Mouse (Mus musculus): ENCODE measurements around the gene Cfap298. TPM values are rescaled to one million over a fixed set of nuclear protein-coding genes. Genes with fewer than 3 reads are reported as not detected.

Gene Cfap298
- polyA plus RNA-seq, 1 experiment, result 105 TPM

DNA sequence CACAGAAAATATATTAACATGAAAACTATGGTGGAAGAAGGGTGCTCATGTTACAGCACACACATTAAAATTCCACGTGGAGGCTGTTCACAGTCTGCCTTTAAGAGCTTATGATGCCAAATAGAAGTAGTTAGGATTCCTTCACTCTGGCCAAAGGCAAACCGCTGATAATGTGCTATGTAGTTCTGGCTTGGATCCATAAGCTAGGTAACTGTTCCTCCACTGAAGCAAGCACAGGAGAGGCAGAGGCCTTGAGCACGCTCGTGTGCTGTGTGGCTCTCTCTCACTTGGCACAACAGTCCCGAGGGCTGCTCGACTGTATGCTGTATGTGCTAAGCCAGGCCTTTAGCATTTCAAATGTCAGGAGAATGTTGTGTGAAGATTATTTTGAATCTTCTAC lies 20.6 kb upstream of the Cfap298 start:
- H3K36me3 ChIP-seq (ENCODE audit: control insufficient read depth, insufficient read depth, low read length), result peaks cover 1% of the 10 kb centered on the region; the same call in 1 of the 2 replicates
- H3K4me3 ChIP-seq (ENCODE audit: control insufficient read depth, low read depth, low read length), result no peak overlapping the region
- H3K4me1 ChIP-seq (ENCODE audit: control insufficient read depth, insufficient read depth, low read length), result no peaks in the 10 kb centered on the region
- H3K27ac ChIP-seq (ENCODE audit: control insufficient read depth, insufficient read depth, low read depth, low read length), result no peak overlapping the region
- TF ChIP-seq CTCF (IDR thresholded peaks at IDR 0.05; ENCODE audit: control insufficient read depth, insufficient read depth, insufficient replicate concordance, low read depth, low read length) (no peak), POLR2A (IDR thresholded peaks at IDR 0.05; ENCODE audit: control insufficient read depth, low read depth, low read length) (no peak)
- no peaks in the 10 kb centered on the region for H3K27me3 ChIP-seq (ENCODE audit: control insufficient read depth, insufficient read depth, low read length)

DNA sequence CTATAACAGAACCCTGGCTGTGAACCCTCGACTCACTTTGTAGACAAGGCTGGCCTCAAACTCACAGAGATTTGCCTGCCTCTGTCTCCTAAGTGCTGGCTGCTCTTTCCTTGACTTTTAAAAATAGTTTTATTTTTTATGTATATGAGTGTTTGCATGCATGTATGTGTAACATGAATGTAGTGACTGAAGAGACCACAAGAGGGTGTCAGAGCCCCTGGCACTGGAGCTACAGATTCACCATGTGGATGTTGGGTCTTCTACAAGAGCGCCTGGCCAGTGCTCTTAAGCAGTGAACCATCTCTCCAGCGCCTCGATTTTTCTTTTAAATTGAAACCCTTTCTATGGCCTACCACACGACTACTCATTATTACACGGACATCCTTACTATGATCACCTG lies 18.9 kb upstream of the Cfap298 start:
- no peak overlapping the region for H3K27ac ChIP-seq (ENCODE audit: control insufficient read depth, insufficient read depth, low read depth, low read length)
- peaks cover 1% of the 10 kb centered on the region; the same call in 1 of the 2 replicates for H3K36me3 ChIP-seq (ENCODE audit: control insufficient read depth, insufficient read depth, low read length)
- H3K27me3 ChIP-seq (ENCODE audit: control insufficient read depth, insufficient read depth, low read length), result no peaks in the 10 kb centered on the region
- no peak overlapping the region for H3K4me3 ChIP-seq (ENCODE audit: control insufficient read depth, low read depth, low read length)
- TF ChIP-seq POLR2A (IDR thresholded peaks at IDR 0.05; ENCODE audit: control insufficient read depth, low read depth, low read length), result no peak
- no peak for TF ChIP-seq CTCF (IDR thresholded peaks at IDR 0.05; ENCODE audit: control insufficient read depth, insufficient read depth, insufficient replicate concordance, low read depth, low read length)
- H3K4me1 ChIP-seq (ENCODE audit: control insufficient read depth, insufficient read depth, low read length), result no peaks in the 10 kb centered on the region

DNA sequence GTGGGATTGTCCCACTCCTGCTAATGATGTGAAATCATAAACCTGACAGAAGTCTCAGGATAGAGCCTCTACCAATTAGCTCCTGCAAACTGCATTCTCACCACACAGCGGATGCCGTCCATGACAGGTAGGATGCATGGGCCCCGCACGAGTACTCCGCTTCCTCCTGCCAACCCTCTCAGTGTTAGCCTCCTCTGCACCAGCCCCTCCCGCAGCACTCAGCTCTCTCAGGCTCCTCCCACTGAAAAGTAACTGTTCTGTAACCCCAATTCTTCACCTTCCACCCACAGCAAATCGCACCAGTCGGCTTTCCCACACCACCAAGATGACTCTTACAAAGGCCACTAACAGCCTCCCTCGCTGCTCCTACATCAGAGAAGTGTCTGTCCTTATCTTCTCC lies 18.2 kb upstream of the Cfap298 start:
- H3K4me1 ChIP-seq (ENCODE audit: control insufficient read depth, insufficient read depth, low read length), result no peaks in the 10 kb centered on the region
- H3K4me3 ChIP-seq (ENCODE audit: control insufficient read depth, low read depth, low read length), result no peak overlapping the region
- no peak for TF ChIP-seq POLR2A (IDR thresholded peaks at IDR 0.05; ENCODE audit: control insufficient read depth, low read depth, low read length)
- no peak for TF ChIP-seq CTCF (IDR thresholded peaks at IDR 0.05; ENCODE audit: control insufficient read depth, insufficient read depth, insufficient replicate concordance, low read depth, low read length)
- peaks cover 1% of the 10 kb centered on the region; the same call in 1 of the 2 replicates for H3K36me3 ChIP-seq (ENCODE audit: control insufficient read depth, insufficient read depth, low read length)
- H3K27me3 ChIP-seq (ENCODE audit: control insufficient read depth, insufficient read depth, low read length), result no peaks in the 10 kb centered on the region
- H3K27ac ChIP-seq (ENCODE audit: control insufficient read depth, insufficient read depth, low read depth, low read length), result no peak overlapping the region

GRCm38 (mm10) chr16:90950354-90950963 lies 15.5 kb upstream of the Cfap298 start:
- Histone ChIP-seq H3K36me3 (ENCODE audit: control insufficient read depth, insufficient read depth, low read length) (peaks cover 1% of the 10 kb centered on the region; the same call in 1 of the 2 replicates), H3K4me1 (ENCODE audit: control insufficient read depth, insufficient read depth, low read length) (no peaks in the 10 kb centered on the region), H3K4me3 (ENCODE audit: control insufficient read depth, low read depth, low read length) (no peak overlapping the region), H3K27ac (ENCODE audit: control insufficient read depth, insufficient read depth, low read depth, low read length) (no peak overlapping the region), H3K27me3 (ENCODE audit: control insufficient read depth, insufficient read depth, low read length) (no peaks in the 10 kb centered on the region)
- TF ChIP-seq CTCF (IDR thresholded peaks at IDR 0.05; ENCODE audit: control insufficient read depth, insufficient read depth, insufficient replicate concordance, low read depth, low read length) (no peak), POLR2A (IDR thresholded peaks at IDR 0.05; ENCODE audit: control insufficient read depth, low read depth, low read length) (no peak)

GRCm38 (mm10) chr16:90946977-90947376 lies 12.1 kb upstream of the Cfap298 start:
- no peak overlapping the region for H3K27ac ChIP-seq (ENCODE audit: control insufficient read depth, insufficient read depth, low read depth, low read length)
- no peak overlapping the region for H3K4me3 ChIP-seq (ENCODE audit: control insufficient read depth, low read depth, low read length)
- H3K27me3 ChIP-seq (ENCODE audit: control insufficient read depth, insufficient read depth, low read length), result no peaks in the 10 kb centered on the region
- peaks cover 1% of the 10 kb centered on the region; the same call in 1 of the 2 replicates for H3K36me3 ChIP-seq (ENCODE audit: control insufficient read depth, insufficient read depth, low read length)
- TF ChIP-seq CTCF (IDR thresholded peaks at IDR 0.05; ENCODE audit: control insufficient read depth, insufficient read depth, insufficient replicate concordance, low read depth, low read length), result no peak
- no peaks in the 10 kb centered on the region for H3K4me1 ChIP-seq (ENCODE audit: control insufficient read depth, insufficient read depth, low read length)

DNA sequence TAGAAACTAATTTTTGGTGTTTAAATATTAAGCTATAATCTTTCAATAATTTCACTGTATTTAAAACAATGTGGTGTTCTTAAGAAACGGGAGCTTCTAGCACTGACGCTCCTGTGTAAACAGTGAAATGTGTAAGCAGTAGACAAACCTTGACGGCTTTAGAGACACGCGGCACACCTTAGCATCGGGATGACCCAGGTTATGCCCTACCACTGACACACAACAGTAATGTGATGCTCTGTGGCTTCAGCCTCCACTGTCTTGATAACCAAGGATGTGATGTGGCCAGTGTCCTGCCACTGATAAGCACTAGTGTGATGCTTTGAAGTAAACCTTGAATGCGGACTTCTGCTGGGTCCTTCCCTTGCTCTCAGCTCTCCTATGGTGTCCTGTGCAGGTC lies 6.3 kb upstream of the Cfap298 start:
- H3K4me3 ChIP-seq (ENCODE audit: control insufficient read depth, low read depth, low read length), result no peak overlapping the region

GRCm38 (mm10) chr16:90934193-90934686 lies 674 bp downstream of the Cfap298 start:
- TF ChIP-seq POLR2A (IDR thresholded peaks at IDR 0.05; ENCODE audit: control insufficient read depth, low read depth, low read length) (peak; percentile 47), CTCF (IDR thresholded peaks at IDR 0.05; ENCODE audit: control insufficient read depth, insufficient read depth, insufficient replicate concordance, low read depth, low read length) (no peak)
- peaks cover 3% of the 10 kb centered on the region for H3K36me3 ChIP-seq (ENCODE audit: control insufficient read depth, insufficient read depth, low read length)
- no peaks in the 10 kb centered on the region for H3K27me3 ChIP-seq (ENCODE audit: control insufficient read depth, insufficient read depth, low read length)
- H3K27ac ChIP-seq (ENCODE audit: control insufficient read depth, insufficient read depth, low read depth, low read length), result peak overlapping the region; percentile 96
- H3K4me3 ChIP-seq (ENCODE audit: control insufficient read depth, low read depth, low read length), result peak overlapping the region; percentile 100
- peaks cover 2% of the 10 kb centered on the region; the same call in 1 of the 2 replicates for H3K4me1 ChIP-seq (ENCODE audit: control insufficient read depth, insufficient read depth, low read length)

More for the DNA sequence above, 6.3 kb upstream of the Cfap298 start:
- Histone ChIP-seq H3K27me3 (ENCODE audit: control insufficient read depth, insufficient read depth, low read length) (no peaks in the 10 kb centered on the region), H3K36me3 (ENCODE audit: control insufficient read depth, insufficient read depth, low read length) (no peaks in the 10 kb centered on the region; the same call in 1 of the 2 replicates), H3K4me1 (ENCODE audit: control insufficient read depth, insufficient read depth, low read length) (no peaks in the 10 kb centered on the region), H3K27ac (ENCODE audit: control insufficient read depth, insufficient read depth, low read depth, low read length) (no peak overlapping the region)
- TF ChIP-seq CTCF (IDR thresholded peaks at IDR 0.05; ENCODE audit: control insufficient read depth, insufficient read depth, insufficient replicate concordance, low read depth, low read length) (no peak), POLR2A (IDR thresholded peaks at IDR 0.05; ENCODE audit: control insufficient read depth, low read depth, low read length) (no peak)
